Mouse (Mus musculus): ENCODE data around the gene Cdr2. TPM values are rescaled to one million over a fixed set of nuclear protein-coding genes. Genes with fewer than 3 reads are reported as not detected.
"Not testable (repeated sequence)": the region's sequence is repeated elsewhere in the genome, so short reads cannot be mapped to it uniquely, and the experiment has no call there.

Cdr2 gene
- total RNA-seq (2021) = 10 to 100 TPM; 12.2 to 13.7 TPM
- long read RNA-seq, experiment 1, transcript Cdr2-201 (5 exons, 2,525 nt) = major isoform, 11 of 17 reads
- long read RNA-seq, experiment 1, partial matches to known transcripts = 0 of 17 reads
- long read RNA-seq, experiment 1, other reads (novel, unspliced or antisense) = 6 of 17 reads
- long read RNA-seq, experiment 2, transcript Cdr2-201 (5 exons, 2,525 nt) = major isoform, 6 of 6 reads
- long read RNA-seq, experiment 2, partial matches to known transcripts = 0 of 6 reads
- long read RNA-seq, experiment 2, other reads (novel, unspliced or antisense) = 0 of 6 reads

GRCm38 (mm10) chr7:120982200-120982841, at the start of gene Cdr2, which contains the start of gene Mfsd13b:
TSS of gene Cdr2 (minus strand) at chr7:120982312.
TSS of gene Mfsd13b (plus strand) at chr7:120982509.
- peak; percentile 96 for DNase-seq

- not testable (repeated sequence) for DNase-seq
These were observed 47.8 kb upstream of the Cdr2 start for GRCm38 (mm10) chr7:121029947-121030346.

- DNase-seq = no peak
These were observed 44.2 kb upstream of the Cdr2 start for GRCm38 (mm10) chr7:121026300-121026699.

- no peak for DNase-seq
These were observed 43.3 kb upstream of the Cdr2 start for GRCm38 (mm10) chr7:121025221-121026008.

GRCm38 (mm10) chr7:121020277-121020676, 38.2 kb upstream of the Cdr2 start:
- DNase-seq = peak; percentile 33

GRCm38 (mm10) chr7:121018778-121019177, 36.7 kb upstream of the Cdr2 start:
- DNase-seq = no peak

GRCm38 (mm10) chr7:121014486-121014885, 32.4 kb upstream of the Cdr2 start:
- DNase-seq = no peak

- no peak for DNase-seq
These were observed 29.9 kb upstream of the Cdr2 start for GRCm38 (mm10) chr7:121011794-121012689.

- peak; percentile 19 for DNase-seq
These were observed 21.8 kb upstream of the Cdr2 start for GRCm38 (mm10) chr7:121003793-121004418.

- DNase-seq = peak; percentile 29
These were observed 20.4 kb upstream of the Cdr2 start for GRCm38 (mm10) chr7:121002407-121002928.

- DNase-seq = no peak
These were observed 19.8 kb upstream of the Cdr2 start for GRCm38 (mm10) chr7:121001879-121002278.

GRCm38 (mm10) chr7:121000065-121000822, 18.1 kb upstream of the Cdr2 start:
- no peak for DNase-seq

- DNase-seq = no peak
These were observed 17.0 kb upstream of the Cdr2 start for GRCm38 (mm10) chr7:120999021-120999530.

GRCm38 (mm10) chr7:120991191-120991590, 9.1 kb upstream of the Cdr2 start:
- no peak for DNase-seq

- no peak for DNase-seq
These were observed 856 bp upstream of the Cdr2 start for GRCm38 (mm10) chr7:120982968-120983367.

- peak; percentile 47 for DNase-seq
These were observed 884 bp downstream of the Cdr2 start for GRCm38 (mm10) chr7:120980931-120981924.

- no peak for DNase-seq
These were observed 2.1 kb downstream of the Cdr2 start for GRCm38 (mm10) chr7:120980041-120980440.

- peak; percentile 29 for DNase-seq
These were observed 5.0 kb downstream of the Cdr2 start for GRCm38 (mm10) chr7:120977063-120977462.

GRCm38 (mm10) chr7:120974001-120974400, 8.1 kb downstream of the Cdr2 start:
- DNase-seq = no peak

Measured in adrenal gland, postnatal 10 days (tissue).